Mouse (Mus musculus) cortical plate, adult 2 months (tissue): Measurements from ENCODE around the gene Phf1.

Experiments used
- CTCF ChIP-seq: fragments of 200-500 bp; IDR thresholded peaks from 2 replicates; pipeline ENCODE4 v1.5.1; 2011; ENCODE audit warnings: mild to moderate bottlenecking, control low read depth, low read length; ENCODE audit not compliant: insufficient read depth; ENCODE audit errors: extremely low read depth
- POLR2A ChIP-seq: fragments of 200-500 bp; IDR thresholded peaks from 2 replicates; pipeline ENCODE4 v1.6.1; 2011; ENCODE audit warnings: mild to moderate bottlenecking, low read length, control low read depth; ENCODE audit not compliant: insufficient read depth; ENCODE audit errors: extremely low read depth

- TF ChIP-seq CTCF = no peak
- peak; percentile 29; the same call in 1 of the 2 replicates for TF ChIP-seq POLR2A
Measured at GRCm38 (mm10) chr17:26946567-26946966, 13.7 kb downstream of the Phf1 start.
